Mouse (Mus musculus) liver, embryonic 15.5 days (tissue): ENCODE results near the gene Cntnap2. TPM values are rescaled to one million over a fixed set of nuclear protein-coding genes. Genes with fewer than 3 reads are reported as not detected.

Experiments
- ATAC-seq: fragments of 200-750 bp; cut with Nextera tagmentation; 2 replicates; pipeline ENCODE4 v1.8.0; 2017; ENCODE audit warnings: moderate number of reproducible peaks, mild to moderate bottlenecking, moderate library complexity; ENCODE audit not compliant: insufficient read depth
- H3K27ac ChIP-seq: fragments of 300-500 bp; sonication (generic); replicated peaks from 2 replicates; pipeline ENCODE4 v1.5.1; 2015; ENCODE audit warnings: mild to moderate bottlenecking, inconsistent platforms
- H3K27me3 ChIP-seq: fragments of 300-500 bp; sonication (generic); 2 replicates; pipeline ENCODE4 v1.6.1; 2015; ENCODE audit warnings: mild to moderate bottlenecking, inconsistent platforms
- H3K36me3 ChIP-seq: fragments of 300-500 bp; sonication (generic); replicated peaks from 2 replicates; pipeline ENCODE4 v1.6.1; 2015; ENCODE audit warnings: moderate library complexity, mild to moderate bottlenecking, inconsistent platforms
- H3K4me1 ChIP-seq: fragments of 300-500 bp; sonication (generic); replicated peaks from 2 replicates; pipeline ENCODE4 v1.6.1; 2015; ENCODE audit warnings: inconsistent platforms
- H3K4me2 ChIP-seq: fragments of 300-500 bp; sonication (generic); 2 replicates; pipeline ENCODE4 v1.6.1; 2015; ENCODE audit warnings: moderate library complexity, mild to moderate bottlenecking, inconsistent platforms
- H3K4me3 ChIP-seq: fragments of 300-500 bp; sonication (generic); replicated peaks from 2 replicates; pipeline ENCODE4 v1.5.1; 2015; ENCODE audit warnings: mild to moderate bottlenecking, inconsistent platforms
- H3K9ac ChIP-seq: fragments of 300-500 bp; sonication (generic); 2 replicates; pipeline ENCODE4 v1.6.1; 2015; ENCODE audit warnings: moderate library complexity, mild to moderate bottlenecking, inconsistent platforms
- H3K9me3 ChIP-seq: fragments of 300-500 bp; sonication (generic); replicated peaks from 2 replicates; pipeline ENCODE4 v1.6.1; 2016; ENCODE audit warnings: inconsistent platforms
- WGBS: fragments of 180-500 bp; shearing (Covaris S2); methylation state at CpG from one replicate; pipeline ENCODE4 v1.1.7; 2015; ENCODE audit warnings: mixed read lengths; ENCODE audit not compliant: insufficient replicate concordance; 5-methylcytosine and 5-hydroxymethylcytosine counted together
- polyA plus RNA-seq: library from polyadenylated mRNA; unstranded; fragments of >200 nt; fragmentation: Nextera tagmentation; extraction: Ambion mirVana; gene quantifications from 2 replicates; pipeline ENCODE4 v1.2.1, GENCODE M21; 2015

Gene Cntnap2
- polyA plus RNA-seq, 1 experiment from 2014 or later = 0.43 TPM

DNA sequence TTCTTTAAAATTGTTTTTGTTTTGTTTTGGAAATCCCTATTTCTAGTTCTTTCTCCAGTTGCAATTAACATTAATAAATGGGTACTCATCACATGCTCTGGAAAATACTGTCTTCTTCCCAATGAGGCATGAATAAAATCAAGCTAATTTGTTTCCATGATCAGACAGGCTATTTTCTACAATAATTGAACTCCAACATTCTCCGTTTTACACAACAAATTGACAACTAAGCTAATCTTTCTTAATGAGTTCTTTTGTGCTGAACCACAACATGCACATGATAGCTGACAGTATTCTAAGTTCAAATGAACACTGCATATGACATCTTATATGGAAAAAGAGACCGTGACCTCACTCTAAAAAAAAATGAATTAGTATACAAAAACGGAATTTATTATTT is 173.4 kb downstream of the Cntnap2 start:
- WGBS = 56% methylated on average over 3 of the region's 3 CpGs
- no peaks in the 10 kb centered on the region for H3K27me3 ChIP-seq
- no peak for ATAC-seq

DNA sequence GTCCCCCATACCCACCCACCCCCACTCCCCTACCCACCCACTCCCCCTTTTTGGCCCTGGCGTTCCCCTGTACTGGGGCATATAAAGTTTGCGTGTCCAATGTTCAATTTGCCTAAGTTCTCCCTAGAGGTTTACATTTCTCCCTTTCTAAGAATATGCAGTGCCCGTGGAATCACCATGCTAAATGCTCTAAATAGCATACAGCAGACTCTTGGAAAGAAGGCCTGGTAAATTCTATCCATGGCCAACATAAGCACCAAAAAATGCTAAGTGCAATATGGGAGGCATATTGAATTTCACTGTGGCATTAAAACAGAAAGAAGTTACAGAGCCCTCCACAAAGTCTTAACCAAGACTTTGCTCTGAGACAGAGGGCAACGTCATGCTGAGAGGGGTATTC is 177.4 kb downstream of the Cntnap2 start:
- Histone ChIP-seq H3K9ac (no peak overlapping the region), H3K9me3 (no peaks in the 10 kb centered on the region), H3K4me3 (no peak overlapping the region), H3K27me3 (no peaks in the 10 kb centered on the region), H3K36me3 (no peaks in the 10 kb centered on the region), H3K27ac (no peak overlapping the region), H3K4me2 (no peak overlapping the region), H3K4me1 (no peaks in the 10 kb centered on the region)
- 56% methylated on average over 4 of the region's 4 CpGs for whole genome bisulfite sequencing
- ATAC-seq = no peak

More for the DNA sequence above, 173.4 kb downstream of the Cntnap2 start:
- Histone ChIP-seq H3K27ac (no peak overlapping the region), H3K36me3 (no peaks in the 10 kb centered on the region), H3K9ac (no peak overlapping the region), H3K4me3 (no peak overlapping the region), H3K4me2 (no peak overlapping the region), H3K4me1 (no peaks in the 10 kb centered on the region), H3K9me3 (no peaks in the 10 kb centered on the region)

DNA sequence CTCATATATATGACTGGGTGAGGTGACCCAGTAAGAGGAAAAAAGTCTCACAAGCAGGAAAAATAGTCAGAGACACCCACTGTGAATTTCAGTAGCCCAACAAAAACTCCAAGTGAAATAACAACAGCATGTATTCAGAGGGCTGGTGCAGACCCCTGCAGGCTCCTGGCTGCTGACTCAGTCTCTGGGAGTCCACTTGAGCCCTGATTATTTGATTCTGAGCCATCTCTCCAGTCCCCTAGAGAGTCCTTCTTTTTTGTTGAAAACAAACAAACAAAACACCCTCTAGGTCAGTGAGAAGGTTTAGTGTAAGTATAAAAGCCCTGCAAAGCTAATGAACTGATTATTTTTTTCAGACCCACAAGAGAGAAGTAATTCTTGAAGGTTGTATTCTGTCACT is 179.0 kb downstream of the Cntnap2 start:
- no peak overlapping the region for H3K27ac ChIP-seq
- no peaks in the 10 kb centered on the region for H3K36me3 ChIP-seq
- no peak overlapping the region for H3K4me3 ChIP-seq
- H3K27me3 ChIP-seq = no peaks in the 10 kb centered on the region
- ATAC-seq = no peak
- no peak overlapping the region for H3K4me2 ChIP-seq
- H3K4me1 ChIP-seq = no peaks in the 10 kb centered on the region
- H3K9ac ChIP-seq = no peak overlapping the region
- no peaks in the 10 kb centered on the region for H3K9me3 ChIP-seq

DNA sequence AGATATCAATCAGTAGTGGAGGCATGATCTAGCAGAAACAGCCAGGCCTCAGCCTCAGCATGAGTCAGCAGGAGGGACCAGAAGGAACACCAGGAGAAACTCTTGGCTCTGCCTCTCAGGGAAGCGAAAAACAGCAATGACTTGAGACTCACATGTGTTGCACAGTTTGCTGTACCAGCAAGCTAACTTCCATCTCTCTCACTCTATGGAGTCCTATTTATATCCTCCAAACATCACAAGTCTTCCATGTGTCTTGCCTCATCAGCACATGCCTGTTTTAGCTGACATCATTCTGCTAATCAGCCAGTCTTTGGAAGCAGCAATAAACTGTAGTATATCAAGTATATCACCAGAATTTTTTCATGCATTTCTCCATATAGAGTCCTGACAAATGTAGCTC is 182.1 kb downstream of the Cntnap2 start:
- ATAC-seq = no peak

DNA sequence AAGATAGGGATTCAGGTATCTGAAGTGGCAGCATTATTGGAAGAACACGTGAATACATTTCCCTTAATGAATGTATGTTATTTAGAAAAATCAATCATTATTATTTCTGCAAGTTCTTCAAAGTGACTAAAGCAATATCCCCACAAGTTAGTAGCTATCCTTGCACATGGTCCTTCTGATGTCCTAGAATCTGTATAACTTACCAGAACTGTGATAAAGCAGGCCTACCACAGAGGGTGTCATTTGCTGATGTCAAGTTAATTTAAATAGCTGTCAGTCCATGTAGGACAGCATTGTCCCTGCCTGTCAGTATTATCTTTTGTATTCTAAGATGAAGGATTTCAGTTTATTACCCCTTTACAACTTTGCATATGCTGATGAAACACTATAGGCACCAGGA is 185.5 kb downstream of the Cntnap2 start:
- H3K9ac ChIP-seq = no peak overlapping the region
- H3K4me2 ChIP-seq = no peak overlapping the region
- no peak overlapping the region for H3K27ac ChIP-seq
- H3K27me3 ChIP-seq = no peaks in the 10 kb centered on the region
- no peaks in the 10 kb centered on the region for H3K36me3 ChIP-seq
- no peak overlapping the region for H3K4me3 ChIP-seq
- no peaks in the 10 kb centered on the region for H3K4me1 ChIP-seq
- 45% methylated on average over 1 of the region's 1 CpGs for WGBS
- no peak for ATAC-seq
- no peaks in the 10 kb centered on the region for H3K9me3 ChIP-seq

More for the DNA sequence above, 182.1 kb downstream of the Cntnap2 start:
- H3K4me1 ChIP-seq = no peaks in the 10 kb centered on the region
- H3K4me3 ChIP-seq = no peak overlapping the region
- H3K27me3 ChIP-seq = no peaks in the 10 kb centered on the region
- H3K4me2 ChIP-seq = no peak overlapping the region
- WGBS = 37% methylated on average over 1 of the region's 1 CpGs
- H3K9ac ChIP-seq = no peak overlapping the region
- no peaks in the 10 kb centered on the region for H3K36me3 ChIP-seq
- H3K27ac ChIP-seq = no peak overlapping the region
- H3K9me3 ChIP-seq = no peaks in the 10 kb centered on the region

DNA sequence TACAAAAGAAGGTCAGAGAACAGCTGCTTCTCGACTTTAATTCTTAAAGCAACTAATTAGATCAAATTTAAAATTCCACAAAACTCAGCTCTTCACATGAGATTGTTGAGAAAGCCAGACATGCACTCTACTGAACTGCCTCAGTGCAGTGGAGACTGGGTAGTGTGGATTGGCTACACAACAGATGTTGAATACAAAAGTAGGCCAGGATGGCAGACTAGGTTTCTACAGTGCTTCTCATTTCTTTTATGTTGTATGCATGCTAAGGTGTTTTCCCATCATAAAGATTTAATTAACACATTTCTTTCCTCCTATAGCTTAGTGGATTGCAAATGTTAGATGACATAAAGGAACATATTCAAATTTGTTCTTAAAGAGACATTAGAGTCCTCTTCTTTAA is 198.9 kb downstream of the Cntnap2 start:
- no peak for ATAC-seq
- H3K36me3 ChIP-seq = no peaks in the 10 kb centered on the region
- H3K27me3 ChIP-seq = no peaks in the 10 kb centered on the region
- H3K9me3 ChIP-seq = no peaks in the 10 kb centered on the region
- H3K9ac ChIP-seq = no peak overlapping the region
- H3K4me2 ChIP-seq = no peak overlapping the region
- H3K4me1 ChIP-seq = no peaks in the 10 kb centered on the region
- 37% methylated on average over 1 of the region's 1 CpGs for whole genome bisulfite sequencing
- no peak overlapping the region for H3K4me3 ChIP-seq
- H3K27ac ChIP-seq = no peak overlapping the region

DNA sequence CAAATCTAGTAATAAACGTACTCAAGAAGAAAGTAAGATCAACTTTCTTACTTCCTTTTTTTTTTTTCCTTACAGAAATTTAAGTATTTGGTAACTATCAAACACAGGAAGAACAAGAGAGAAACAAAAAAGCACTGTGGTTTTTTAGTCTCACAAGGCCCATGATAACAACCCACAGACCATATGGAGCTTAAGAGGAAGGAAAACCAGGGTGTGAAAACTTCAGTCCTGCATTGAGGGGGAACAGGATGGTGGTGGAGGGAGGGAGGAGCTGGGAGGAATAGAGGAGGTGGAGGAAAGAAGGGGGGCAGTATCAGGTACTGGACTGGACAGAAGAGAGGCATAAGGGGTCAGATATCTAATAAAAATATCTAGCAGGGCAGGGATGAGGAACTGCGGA is 212.4 kb downstream of the Cntnap2 start:
- H3K4me3 ChIP-seq = no peak overlapping the region
- ATAC-seq = no peak

DNA sequence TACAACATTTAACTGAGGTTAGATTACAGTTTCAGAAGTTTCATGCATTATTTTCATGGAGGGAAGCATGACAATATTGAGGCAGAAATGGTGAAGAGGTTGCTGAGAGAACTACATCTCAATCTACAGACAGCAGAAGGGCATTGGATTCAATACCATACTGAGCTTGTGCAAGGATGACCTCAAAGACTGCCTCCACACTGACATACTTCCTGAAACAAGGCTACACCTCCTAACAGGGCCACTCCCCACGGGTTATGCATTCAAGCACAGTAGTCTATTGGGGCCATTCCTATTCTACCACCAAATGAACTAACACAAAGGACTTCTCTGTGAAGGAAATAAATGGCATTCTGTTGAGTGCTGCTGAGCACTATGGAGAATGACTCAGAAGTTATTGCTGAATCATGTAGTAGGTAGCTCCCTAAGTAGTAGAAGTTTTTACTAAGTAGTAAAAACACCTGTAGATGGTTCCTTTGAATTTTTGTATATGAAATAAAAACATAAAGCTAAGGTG is 214.2 kb downstream of the Cntnap2 start:
- Histone ChIP-seq H3K27me3 (no peaks in the 10 kb centered on the region), H3K4me2 (no peak overlapping the region), H3K9ac (no peak overlapping the region), H3K4me1 (no peaks in the 10 kb centered on the region), H3K36me3 (no peaks in the 10 kb centered on the region), H3K9me3 (no peaks in the 10 kb centered on the region), H3K4me3 (no peak overlapping the region), H3K27ac (no peak overlapping the region)
- no peak for ATAC-seq
- 21% methylated on average over 1 of the region's 1 CpGs for WGBS

More for the DNA sequence above, 212.4 kb downstream of the Cntnap2 start:
- Histone ChIP-seq H3K27me3 (no peaks in the 10 kb centered on the region), H3K9ac (no peak overlapping the region), H3K4me1 (no peaks in the 10 kb centered on the region), H3K4me2 (no peak overlapping the region), H3K36me3 (no peaks in the 10 kb centered on the region), H3K9me3 (no peaks in the 10 kb centered on the region), H3K27ac (no peak overlapping the region)
- WGBS = 18% methylated on average over 2 of the region's 2 CpGs

DNA sequence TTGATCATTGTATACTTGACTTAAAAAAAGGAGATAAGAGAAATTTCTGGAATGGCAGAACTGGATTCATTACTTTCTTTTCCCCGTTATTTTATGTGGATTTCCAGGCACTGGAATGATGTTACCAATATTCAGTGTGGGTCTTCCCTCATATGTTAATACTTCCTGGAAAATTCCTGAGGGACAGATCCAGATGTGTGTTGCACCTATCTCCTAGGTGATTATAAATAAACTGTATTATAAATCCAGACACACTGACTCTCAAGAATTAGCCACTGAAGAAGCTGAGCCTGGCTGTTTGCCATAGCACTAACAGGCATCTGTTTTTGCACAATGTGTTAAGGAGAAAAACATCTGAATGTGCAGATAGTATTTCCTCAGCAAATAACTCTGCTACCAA is 231.0 kb downstream of the Cntnap2 start:
- Histone ChIP-seq H3K4me2 (no peak overlapping the region), H3K27me3 (no peaks in the 10 kb centered on the region), H3K9ac (no peak overlapping the region), H3K4me3 (no peak overlapping the region), H3K9me3 (no peaks in the 10 kb centered on the region), H3K27ac (no peak overlapping the region), H3K4me1 (no peaks in the 10 kb centered on the region), H3K36me3 (no peaks in the 10 kb centered on the region)
- ATAC-seq = no peak
- WGBS = 51% methylated on average over 1 of the region's 1 CpGs

DNA sequence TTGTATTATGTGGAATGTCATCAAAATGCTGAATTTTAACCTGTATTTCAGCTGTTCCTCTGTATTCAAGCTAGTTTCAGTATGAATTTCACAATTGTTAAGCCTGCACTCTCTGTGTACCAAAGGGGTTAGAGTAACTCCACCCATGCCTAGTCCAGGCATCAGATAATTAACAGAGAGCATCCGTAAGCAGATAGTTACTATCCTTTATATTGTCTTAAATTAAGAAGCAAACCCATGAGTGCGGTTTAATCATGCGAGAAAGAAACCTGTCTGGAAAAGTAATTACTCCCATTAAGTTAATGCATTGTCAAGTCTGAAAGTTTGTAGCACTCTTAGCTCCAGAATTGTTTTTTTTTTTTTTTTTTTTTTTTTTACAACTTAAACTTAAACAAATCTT is 258.3 kb downstream of the Cntnap2 start:
- 68% methylated on average over 3 of the region's 3 CpGs for WGBS
- no peaks in the 10 kb centered on the region for H3K4me1 ChIP-seq
- no peak overlapping the region for H3K9ac ChIP-seq
- H3K36me3 ChIP-seq = no peaks in the 10 kb centered on the region
- no peak overlapping the region for H3K4me2 ChIP-seq
- H3K4me3 ChIP-seq = no peak overlapping the region
- ATAC-seq = no peak
- H3K9me3 ChIP-seq = no peaks in the 10 kb centered on the region
- no peak overlapping the region for H3K27ac ChIP-seq
- H3K27me3 ChIP-seq = no peaks in the 10 kb centered on the region

DNA sequence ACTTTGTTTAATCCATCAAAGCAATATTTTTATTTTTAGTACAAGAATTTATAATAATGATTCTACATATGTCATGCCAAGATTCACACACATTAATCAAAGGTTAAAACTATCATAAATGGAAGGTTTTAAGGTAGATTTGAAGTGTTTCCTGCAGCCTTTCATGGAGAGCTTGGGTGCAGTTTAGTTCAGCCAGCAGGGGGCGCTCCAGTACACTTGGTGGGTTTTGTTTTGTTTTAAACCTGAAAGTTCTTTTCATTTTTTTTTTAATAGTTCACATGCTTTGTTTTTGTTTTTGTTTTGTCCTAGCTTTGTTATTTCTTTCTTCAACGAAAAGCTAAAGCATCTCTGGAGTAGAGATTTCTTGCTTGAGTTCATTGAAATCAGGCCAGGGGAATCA is 264.3 kb downstream of the Cntnap2 start:
- H3K4me2 ChIP-seq = no peak overlapping the region
- H3K27ac ChIP-seq = no peak overlapping the region
- no peak overlapping the region for H3K4me3 ChIP-seq
- H3K9ac ChIP-seq = no peak overlapping the region
- H3K36me3 ChIP-seq = no peaks in the 10 kb centered on the region
- H3K4me1 ChIP-seq = no peaks in the 10 kb centered on the region
- no peaks in the 10 kb centered on the region for H3K9me3 ChIP-seq
- ATAC-seq = no peak
- WGBS = 1% methylated on average over 2 of the region's 2 CpGs
- H3K27me3 ChIP-seq = no peaks in the 10 kb centered on the region

DNA sequence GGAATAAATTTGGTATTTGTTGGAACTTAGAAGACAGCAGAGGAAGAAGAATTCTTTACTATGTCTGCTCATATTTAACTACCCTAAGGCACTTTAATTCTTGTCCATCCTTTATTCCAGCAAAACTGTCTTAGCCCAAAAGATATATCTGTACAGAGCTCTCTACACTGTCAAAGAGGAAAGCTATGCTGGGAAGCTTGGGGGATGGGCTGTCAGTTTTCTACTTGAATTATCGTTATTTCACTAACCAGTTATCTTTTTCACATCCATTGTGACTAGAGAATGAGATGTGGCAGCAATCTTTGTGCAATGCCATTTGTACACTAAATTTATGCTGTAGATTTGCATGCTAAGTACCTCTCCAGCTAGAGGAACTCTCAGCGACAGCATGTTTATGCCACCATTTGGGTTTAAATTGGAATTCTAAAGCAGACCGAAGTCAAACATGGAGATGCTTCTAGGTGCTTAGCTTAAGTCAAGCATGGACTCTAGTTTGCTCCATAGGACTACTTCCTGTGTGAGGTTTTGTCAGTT is 268.9 kb downstream of the Cntnap2 start:
- no peaks in the 10 kb centered on the region for H3K9me3 ChIP-seq
- no peak overlapping the region for H3K9ac ChIP-seq
- no peak for ATAC-seq
- no peaks in the 10 kb centered on the region for H3K4me1 ChIP-seq
- H3K36me3 ChIP-seq = no peaks in the 10 kb centered on the region
- H3K27ac ChIP-seq = no peak overlapping the region
- H3K4me3 ChIP-seq = no peak overlapping the region
- H3K4me2 ChIP-seq = no peak overlapping the region
- no peaks in the 10 kb centered on the region for H3K27me3 ChIP-seq
- 71% methylated on average over 3 of the region's 3 CpGs for WGBS
